Mouse (Mus musculus) left cerebral cortex, postnatal 36 days (tissue): ENCODE results near the gene Cfap70. TPM values are rescaled to one million over a fixed set of nuclear protein-coding genes. Genes with fewer than 3 reads are reported as not detected.

Source experiments
- DNase-seq, 2 experiments: peaks; one replicate each; pipeline ENCODE4 v3.0.0; 2021 to 2022; ENCODE audit warnings: low spot score in 2 of 2, mixed read lengths in 1 of 2
- intact Hi-C: fragments of 180-260 bp; cut with DNase I; formaldehyde crosslinking; loops from one replicate; pipeline ENCODE4 v1.15.1; 2025
- total RNA-seq, 2 experiments: library from RNA; stranded (reverse); gene quantifications; 2 replicates each; pipeline ENCODE4 v1.2.3; 2021

Cfap70 gene
- 1 to 10 TPM in 1 of 2 experiments, under 1 TPM in 1; 0.57 to 2.6 TPM for total RNA-seq

DNA sequence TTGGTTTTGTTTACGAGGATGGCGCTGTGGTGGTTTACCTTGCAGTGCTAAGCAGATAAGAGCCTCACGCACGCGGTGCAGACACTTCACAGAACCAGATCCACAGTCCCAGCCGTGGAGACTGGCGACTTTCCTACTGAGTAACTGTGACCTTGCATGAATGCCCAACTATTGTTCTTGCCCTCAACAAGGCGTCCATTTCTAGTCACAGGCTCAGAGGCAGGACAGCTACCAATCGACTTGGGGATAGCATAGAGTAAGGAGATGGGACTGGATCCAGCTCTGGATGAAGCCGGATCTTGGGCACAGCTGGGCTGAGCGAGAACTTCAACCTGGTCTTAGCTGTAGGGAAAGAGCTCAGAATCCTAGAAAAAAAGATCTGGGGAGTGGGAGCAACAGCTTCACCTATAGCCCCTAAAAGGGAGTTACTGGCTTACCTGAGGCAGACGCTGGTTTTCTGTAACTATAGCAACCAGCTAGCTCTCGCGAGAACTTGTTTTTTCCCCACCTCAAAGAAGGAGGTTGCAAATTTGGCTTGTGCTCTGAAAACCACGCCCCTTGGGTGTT, at the start of gene Cfap70:
Gene Cfap70, minus strand, starts transcription at position 462 of the 567 bp plus-strand sequence.
- intact Hi-C loops, result no loop called here
- DNase-seq, result peak; percentile 37 to 52

DNA sequence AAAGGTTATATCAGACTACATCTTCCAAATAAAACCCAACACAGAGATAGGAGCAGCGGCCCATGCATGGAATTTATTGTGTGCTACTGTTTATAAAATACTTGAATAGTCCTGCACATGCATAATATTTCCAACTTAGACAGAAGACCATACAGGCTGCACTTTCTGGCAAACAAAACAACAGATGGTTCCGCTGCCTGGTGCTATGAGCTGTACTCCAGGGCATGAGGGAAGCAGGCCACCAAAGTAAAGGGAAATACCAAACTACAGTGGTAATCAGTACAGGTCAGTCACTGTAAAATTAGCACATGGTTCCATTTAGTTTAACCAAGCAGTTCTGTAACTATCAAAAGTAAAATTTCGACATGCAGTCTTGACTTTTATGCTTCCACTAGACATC, 48.0 kb upstream of the Cfap70 start:
- no peak for DNase-seq
- intact Hi-C loops, result no loop called here

DNA sequence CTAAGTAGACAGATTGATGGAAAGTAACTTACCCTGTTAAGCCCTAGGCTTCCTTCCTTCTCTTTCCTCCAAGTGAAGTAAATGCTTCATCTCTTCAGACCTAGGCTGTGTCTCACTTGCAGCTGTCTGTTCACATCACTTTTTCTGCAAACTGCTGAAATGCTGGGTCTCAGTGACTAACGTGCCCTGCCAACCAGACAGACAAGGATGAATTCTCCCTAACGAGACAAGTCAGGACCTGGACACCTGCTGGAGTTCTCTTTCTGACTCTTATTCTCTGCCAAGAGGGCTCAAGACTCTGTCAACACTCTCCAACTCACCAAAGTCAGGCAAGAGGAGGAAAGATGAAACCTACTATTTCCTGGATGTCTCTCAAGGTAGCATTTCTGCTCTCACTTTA, 44.6 kb upstream of the Cfap70 start, which contains the start of gene Mss51:
Gene Mss51, minus strand, starts transcription at position 299 of the 400 bp plus-strand sequence.
- no peak for DNase-seq
- intact Hi-C loops, result no loop called here

DNA sequence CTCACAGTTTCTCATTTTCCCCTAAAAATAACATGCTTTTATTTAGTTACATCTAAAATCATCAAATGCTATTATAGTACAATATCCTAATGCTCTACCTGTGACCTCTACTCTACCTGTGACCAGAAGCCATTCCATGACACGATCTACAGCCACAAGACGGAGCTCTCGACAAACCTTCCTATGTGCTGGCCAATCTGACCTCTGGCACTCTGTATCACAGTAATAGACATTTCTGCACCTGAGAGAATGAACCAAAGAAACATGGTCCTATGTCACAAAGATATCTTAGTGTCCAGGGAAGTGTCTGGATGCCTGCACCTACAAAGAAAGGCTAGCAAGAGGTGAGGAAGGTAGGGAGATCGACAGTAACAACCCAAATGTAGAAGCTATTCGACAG, 34.0 kb upstream of the Cfap70 start:
- intact Hi-C loops, result no loop called here
- no peak for DNase-seq

DNA sequence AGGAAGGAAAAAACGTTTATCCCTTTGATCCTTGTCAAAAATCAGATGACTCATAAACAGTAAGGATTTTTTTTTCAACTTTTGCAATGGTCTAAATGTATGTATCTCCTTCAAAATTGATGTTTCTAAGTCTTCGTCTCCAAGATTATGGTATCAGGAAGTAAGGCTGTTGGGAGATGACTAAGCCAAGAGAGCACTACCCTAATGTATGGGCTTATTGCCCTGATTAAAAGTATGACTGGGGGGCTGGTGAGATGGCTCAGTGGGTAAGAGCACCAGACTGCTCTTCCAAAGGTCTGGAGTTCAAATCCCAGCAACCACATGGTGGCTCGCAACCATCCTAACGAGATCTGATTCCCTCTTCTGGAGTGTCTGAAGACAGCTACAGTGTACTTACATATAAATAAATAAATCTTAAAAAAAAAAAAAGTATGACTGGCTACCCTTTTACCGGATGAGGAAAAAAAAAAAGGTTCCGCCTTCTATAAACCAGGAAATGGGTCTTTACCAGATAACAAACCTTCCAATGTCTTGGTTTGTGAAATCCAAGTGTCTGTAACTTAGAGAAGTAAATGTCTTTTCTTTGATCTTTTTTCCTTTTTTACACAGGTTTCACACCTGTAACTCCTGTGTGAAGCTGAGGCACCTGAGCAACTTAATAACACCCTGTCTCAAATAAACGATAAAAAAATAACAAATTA, 30.2 kb upstream of the Cfap70 start:
- DNase-seq, result no peak
- intact Hi-C loops, result no loop called here

DNA sequence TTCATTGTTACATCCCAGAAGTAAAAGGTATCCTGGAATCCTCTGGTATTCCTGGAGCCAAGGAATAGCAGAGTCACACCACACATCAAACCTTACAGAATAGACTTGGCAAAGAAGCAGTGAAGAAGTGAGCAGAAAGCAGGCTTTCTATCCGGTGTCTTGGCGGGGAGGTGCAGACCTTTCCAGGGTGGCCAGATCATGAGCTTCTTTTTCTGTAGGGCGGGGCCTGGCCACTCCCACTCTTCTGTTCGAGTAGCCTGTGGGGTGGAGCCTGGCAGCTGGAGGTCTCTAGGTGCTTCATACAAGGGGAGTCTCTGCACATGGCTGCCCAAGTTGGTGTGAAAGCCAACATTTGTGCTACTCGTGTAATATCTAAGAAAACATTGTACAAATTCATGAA, 29.2 kb upstream of the Cfap70 start:
- intact Hi-C loops, result no loop called here

DNA sequence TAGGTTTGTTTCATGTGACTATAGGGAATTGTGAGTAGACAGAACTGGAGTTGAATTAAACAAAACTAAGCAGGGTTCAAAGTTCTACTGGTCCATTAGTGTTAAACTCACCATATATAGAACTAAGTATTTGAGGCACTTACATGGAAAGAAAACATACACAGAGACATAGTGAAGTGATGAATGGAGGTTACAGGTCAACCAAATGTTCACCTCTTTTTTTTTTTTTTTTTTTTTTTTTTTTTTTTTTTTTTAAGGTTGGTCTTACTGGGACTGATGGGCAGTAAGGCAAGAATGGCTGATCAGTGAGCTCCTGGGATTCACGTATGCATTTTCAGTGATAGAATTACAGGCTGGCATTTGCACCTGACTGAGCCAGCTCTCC, 28.2 kb upstream of the Cfap70 start:
- DNase-seq, result no peak
- intact Hi-C loops, result no loop called here

More for the DNA sequence above, 29.2 kb upstream of the Cfap70 start:
- no peak for DNase-seq

DNA sequence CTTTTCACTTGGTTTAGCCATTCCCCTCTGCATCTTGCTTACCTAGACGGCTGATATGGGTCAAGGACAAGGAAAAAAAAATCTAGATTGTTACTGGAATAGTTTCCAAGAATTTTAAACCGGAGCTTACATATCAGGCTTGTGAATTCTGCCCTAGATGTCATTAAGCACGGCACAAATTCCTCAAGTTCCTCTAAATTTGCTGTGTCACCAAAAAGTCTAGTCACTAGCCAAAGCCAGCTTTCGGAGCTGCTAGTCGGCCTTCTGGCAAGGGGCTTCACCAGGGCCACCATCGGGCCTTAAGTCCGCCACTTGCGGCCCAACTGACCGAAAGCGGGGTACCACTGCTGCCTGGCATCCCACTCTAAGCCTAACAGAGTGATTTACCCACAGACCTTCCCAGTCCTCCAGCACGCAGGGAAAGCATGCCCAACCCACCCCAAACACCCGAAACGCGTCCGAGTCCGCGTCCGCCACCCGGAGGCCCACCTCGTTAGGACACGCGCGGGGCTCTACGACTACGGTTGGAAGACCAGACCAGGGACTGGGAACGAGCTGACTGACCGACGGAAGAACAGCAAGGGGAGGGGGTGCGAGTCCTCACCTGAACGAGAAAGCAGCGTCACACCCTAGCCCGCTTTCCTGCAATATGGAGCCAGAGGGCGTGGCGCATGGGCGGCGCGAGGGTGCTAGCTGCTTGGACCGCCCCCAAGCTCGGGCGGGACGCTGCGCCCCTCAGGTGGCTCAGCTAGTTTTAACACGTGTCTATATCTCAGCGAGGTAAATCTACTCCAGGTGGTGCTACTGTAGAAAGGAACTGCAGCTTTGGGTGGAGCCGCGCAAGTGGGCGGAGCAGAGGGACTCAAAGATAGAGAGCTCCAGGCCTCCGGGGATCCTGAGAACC, 27.5 kb upstream of the Cfap70 start, which contains the start of gene Anxa7:
Gene Anxa7, minus strand, starts transcription at position 843 of the 904 bp plus-strand sequence.
- intact Hi-C loops, result no loop called here
- peak; percentile 78 to 83 for DNase-seq

DNA sequence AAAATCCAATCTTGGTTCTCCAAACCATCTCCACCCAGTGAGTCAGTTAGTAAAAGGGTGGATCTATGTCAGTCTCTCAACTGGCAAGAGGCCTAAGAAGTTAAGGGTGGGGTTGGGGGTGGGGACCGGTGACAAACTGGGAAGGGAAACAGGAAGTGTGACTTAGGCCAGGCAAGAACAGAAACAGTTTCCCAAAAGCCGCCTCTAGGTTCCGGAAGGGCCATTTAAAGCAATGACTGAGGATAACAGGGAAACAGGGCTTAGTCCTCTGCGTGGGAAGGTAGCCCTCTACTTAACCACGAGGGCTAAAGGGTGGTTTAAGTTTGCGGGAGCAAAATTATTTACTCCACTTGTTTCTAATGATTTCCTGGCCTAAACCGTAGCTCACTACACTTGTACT, 26.8 kb upstream of the Cfap70 start:
- intact Hi-C loops, result no loop called here
- DNase-seq, result no peak

DNA sequence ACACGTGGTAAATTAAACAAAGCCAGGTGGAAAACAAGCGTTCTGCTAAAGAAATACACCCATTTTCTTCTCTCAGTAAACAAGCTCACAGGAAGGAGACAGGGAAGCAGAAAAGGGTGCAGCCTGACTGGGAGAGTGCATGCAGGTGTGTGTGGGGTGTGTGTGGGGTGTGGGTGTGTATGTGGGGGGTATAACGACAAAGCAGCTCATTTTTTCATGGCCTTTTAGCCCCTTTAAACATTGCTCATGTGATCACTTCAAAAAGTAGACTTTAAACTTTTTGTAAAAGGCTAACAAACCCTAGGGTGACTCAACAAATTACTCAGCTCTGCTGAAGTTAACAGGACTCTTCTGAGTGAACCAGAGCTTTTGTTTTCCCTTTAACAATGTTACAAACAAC, 26.4 kb upstream of the Cfap70 start:
- no peak for DNase-seq
- intact Hi-C loops, result no loop called here

DNA sequence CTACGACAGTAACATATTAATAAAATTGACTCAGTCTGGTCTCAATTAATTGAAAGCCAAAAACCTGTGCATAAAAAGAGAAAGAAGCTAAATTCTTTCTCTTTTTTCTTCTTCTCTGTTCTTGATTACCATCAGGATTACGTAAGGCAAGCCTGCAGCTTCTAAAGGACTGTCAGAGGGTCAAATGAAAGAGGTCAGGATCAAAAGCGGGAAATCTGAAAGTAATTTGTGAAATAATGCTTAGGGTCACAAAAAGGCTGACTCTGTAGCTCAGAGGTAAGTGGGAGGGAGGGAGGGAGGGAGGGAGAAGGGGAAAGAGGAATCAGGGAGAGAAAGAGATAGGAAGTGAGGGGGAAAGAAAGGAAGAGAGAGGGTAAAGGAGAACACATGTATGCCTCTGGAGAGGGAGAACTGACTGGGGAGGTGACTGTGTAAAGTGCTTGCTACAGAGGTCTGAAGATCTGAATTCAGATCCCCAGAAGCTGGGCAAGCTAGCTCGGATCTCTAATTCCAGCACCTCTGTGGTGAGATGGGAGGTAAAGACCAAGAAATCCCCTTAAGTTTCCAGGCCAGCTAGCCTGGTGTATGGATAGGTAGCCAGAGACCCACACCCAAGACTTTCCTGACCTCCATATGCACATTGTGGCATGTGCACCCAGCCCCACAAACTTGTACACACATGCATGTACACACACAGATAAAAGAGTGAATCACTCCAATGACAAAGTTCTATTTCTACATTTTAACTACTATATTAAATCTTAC, 25.4 kb upstream of the Cfap70 start:
- intact Hi-C loops, result no loop called here

DNA sequence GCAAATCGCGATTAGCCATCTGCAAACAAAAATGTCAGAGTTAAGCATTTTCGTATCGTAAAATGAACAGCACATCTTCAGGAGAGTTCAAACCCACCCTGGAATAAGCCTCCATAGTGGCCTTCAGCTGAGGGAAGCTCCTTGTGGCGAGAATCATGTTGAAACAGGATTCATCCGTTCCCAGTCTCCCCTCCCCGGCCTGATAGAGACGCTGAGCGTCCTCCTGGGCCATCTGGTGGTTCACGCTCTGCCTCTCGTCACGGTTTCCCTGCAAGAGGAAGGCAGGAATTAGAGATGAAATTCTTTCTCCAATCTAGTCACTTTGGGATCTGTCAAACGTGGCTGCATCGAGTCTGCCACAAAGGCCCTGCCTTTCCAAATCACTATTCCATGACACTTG, 8.2 kb upstream of the Cfap70 start:
- intact Hi-C loops, result no loop called here
- DNase-seq, result no peak

More for the DNA sequence above, 25.4 kb upstream of the Cfap70 start:
- no peak for DNase-seq

DNA sequence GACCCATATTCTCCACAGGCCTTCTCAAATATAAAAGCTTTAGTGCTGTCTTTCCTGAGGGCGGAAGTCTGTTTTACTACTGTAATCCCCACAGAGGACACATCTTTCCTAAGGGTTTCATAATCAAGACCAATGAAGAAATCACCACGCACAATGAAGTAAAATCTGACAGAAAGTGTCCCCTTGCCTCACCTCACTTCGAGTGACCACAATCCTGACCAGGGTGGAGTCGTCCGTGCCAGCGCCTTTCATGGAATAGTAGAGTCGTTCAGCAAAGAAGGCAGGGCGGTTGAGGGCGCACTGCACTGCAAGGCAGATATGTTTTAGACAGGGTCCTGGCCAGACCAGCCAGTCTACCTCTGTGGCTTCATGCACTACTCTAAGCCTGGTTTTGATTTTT, 6.4 kb upstream of the Cfap70 start:
- no peak for DNase-seq
- intact Hi-C loops, result no loop called here

DNA sequence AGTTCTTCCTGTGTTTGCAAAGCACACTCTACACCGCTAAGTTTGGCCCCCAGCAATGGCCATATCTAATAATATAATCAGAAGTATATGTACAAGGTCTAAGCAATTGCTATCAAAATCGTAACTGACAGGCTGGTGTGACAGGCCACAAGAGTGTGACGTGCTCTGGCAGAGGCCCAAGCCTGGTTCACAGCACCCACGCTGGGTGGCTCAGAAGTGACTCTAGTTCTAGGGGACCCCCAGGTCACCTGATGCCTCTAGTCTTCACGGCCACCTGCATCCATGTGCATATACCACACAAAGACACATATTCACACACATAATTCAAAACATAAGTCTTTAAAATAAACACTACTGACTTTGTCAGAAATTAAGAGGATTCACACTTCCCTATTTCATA, 903 bp upstream of the Cfap70 start:
- intact Hi-C loops, result no loop called here
- no peak for DNase-seq

DNA sequence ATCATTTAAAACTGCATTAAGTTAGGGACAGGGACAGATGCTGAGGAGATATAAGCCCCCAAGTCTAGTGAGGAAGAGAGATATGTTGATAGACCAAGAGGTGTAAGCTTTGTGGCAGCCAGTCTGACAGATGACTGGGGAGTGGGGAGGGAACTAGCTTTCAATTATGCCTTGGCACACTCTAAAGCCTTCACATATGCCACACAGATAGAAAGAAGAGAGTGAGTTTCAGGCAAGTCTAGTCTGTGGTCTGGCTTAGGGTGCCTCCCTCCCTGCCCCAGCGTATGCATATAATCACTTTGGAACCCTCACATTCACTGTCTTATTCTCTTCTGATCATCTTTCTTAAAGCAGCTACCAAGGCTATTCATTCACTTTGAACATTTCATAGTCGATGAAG, 724 bp downstream of the Cfap70 start:
- no peak for DNase-seq
- intact Hi-C loops, result no loop called here

DNA sequence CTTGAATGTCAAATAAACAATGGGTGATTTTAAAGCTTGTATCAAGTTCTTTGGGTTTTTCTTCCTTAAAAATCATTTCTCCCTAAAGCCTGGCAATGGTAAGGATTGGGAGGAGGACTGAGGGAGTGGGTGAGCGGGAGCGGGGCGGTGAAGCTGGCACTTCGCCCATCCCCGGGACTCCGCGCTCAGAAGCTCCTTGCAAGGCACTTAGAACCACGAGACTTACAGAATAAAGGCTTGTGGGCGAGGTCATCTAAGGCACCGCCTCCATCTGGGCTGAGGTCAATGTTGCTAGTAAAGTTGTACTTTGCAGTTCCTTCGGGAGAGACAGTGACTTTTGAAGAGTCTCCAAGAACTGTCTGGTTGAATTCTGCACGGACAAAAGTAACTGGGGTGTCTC, 4.8 kb downstream of the Cfap70 start:
- DNase-seq, result peak; percentile 27 to 46
- intact Hi-C loops, result no loop called here

DNA sequence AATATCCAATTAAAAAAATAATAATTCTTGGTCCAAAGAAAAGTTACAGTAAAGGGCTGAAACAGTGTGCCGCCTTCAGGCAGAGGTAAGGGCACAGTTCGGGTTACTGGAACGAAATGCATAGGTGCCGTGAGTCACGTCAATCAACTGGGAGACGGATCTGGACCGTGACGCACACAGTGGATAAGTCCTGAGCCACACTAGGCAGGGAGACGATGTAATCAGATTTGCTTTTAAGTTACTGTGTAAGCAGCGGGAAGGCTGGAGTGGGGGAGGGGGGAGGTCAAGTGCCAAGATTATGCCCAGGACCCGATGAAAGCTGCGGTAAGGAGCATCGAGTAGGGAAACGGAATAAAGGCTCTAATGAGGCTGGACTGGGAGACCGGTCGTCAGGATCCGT, 9.8 kb downstream of the Cfap70 start:
- no peak for DNase-seq
- intact Hi-C loops, result no loop called here

DNA sequence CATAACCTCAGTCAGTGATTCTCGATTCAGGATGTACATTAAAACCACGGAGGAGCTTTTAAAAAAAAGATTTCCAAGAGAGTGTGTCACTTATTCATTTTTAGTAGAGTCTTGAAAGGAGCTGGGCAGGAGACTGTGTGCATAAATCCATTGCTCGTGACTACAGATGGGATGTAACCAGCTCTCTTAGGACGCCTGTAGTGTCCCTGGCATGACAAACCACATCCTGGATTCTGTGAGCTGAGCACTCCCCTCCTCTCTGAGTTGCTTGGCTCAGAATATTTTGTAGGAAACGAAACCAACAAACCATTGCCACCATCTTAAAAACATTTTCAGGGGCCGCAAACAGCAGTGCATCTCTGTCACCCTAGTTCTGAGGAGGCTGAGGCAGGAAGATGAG, 15.1 kb downstream of the Cfap70 start:
- intact Hi-C loops, result no loop called here
- DNase-seq, result no peak

DNA sequence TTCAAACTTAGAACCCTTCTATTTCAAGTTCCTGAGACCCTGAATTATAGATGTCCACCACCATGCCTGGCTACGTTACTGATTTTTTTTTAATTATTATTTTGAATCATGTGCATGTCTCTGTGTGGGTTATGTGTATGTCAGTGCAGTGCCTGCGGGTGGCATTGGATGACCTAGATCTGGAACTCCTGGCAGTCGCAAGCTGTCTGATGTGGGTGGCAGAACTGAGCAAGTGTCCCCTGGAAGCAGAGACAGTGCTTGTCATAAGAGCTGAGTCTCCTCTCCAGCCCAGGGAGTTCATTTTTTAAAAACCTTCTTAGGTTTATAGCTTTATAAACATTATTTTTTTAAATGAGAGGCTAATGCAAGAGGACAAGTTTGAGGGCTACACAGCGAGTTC, 19.6 kb downstream of the Cfap70 start:
- peak; percentile 10 to 11 for DNase-seq
- intact Hi-C loops, result no loop called here

DNA sequence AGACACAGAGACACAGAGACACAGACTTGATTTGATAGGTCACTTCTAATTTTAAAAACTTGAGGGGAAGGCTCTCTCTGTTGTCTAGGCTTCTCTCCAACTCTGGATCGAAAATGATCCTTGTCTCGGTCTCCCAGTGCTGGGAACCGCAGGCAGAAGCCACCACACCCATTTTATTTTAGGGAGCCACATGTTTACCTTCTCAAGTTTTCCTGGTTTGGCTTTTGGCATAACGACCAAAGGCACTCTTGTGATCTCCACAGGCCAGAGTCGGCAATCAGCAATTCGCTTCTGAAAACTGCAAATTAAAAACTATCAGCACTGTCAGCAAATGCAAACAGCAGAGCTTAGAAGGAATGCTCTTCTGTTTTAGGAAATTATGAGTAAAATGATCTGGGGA, 20.3 kb downstream of the Cfap70 start:
- intact Hi-C loops, result no loop called here
- DNase-seq, result no peak
